Mouse (Mus musculus): ENCODE data around the gene Zfp369. TPM values are rescaled to one million over a fixed set of nuclear protein-coding genes. Genes with fewer than 3 reads are reported as not detected.

Zfp369 gene
- total RNA-seq, 1 experiment from 2014 or later, result 27.9 TPM

Other genes with a start within 250 kb of the Zfp369 start
- gene Spata31d1c, start 245.8 kb upstream of the Zfp369 start, total RNA-seq (2021), result not detected in 2 replicates
- gene Prss47, start 226.1 kb upstream of the Zfp369 start, total RNA-seq (2021), result not detected in 2 replicates
- gene Mfsd14b, start 165.8 kb upstream of the Zfp369 start, total RNA-seq (2021), result 45.5 and 46.9 TPM in 2 replicates
- gene Olfr465-ps1, start 140.7 kb upstream of the Zfp369 start, total RNA-seq (2021), result not detected in 2 replicates
- gene Olfr466, start 128.6 kb upstream of the Zfp369 start, total RNA-seq (2021), result not detected in 2 replicates
- gene Nlrp4f, start 72.8 kb upstream of the Zfp369 start, total RNA-seq (2021), result not detected in 2 replicates
- not detected in 2 replicates for gene Gm10775, start 19.3 kb upstream of the Zfp369 start, total RNA-seq (2021)
- gene Gm10139, start 233.9 kb downstream of the Zfp369 start, total RNA-seq (2021), result not detected in 2 replicates

Data from adrenal gland, postnatal 14 days (tissue).